Mouse (Mus musculus): ENCODE results near the gene Hoxd8. TPM values are rescaled to one million over a fixed set of nuclear protein-coding genes. Genes with fewer than 3 reads are reported as not detected.

Hoxd8 gene
- polyA plus RNA-seq, 1 experiment from 2014 or later: 3.3 TPM

- peak; percentile 56 for DNase-seq (ENCODE audit: low spot score)
- Histone ChIP-seq H3K4me3 (replicated peaks; ENCODE audit: low read length) (peak overlapping the region; percentile 34), H3K4me2 (replicated peaks) (peak overlapping the region; percentile 55), H3K27ac (peak overlapping the region; percentile 94), H3K9me3 (ENCODE audit: control insufficient read depth, low read length) (no peaks in the 10 kb centered on the region), H3K36me3 (replicated peaks; ENCODE audit: control insufficient read depth, insufficient read depth) (peaks cover 8% of the 10 kb centered on the region; the same call in 1 of the 2 replicates), H3K4me1 (replicated peaks; ENCODE audit: control insufficient read depth, insufficient read depth, low read length) (peaks cover 21% of the 10 kb centered on the region), H3K9ac (peak overlapping the region; percentile 75), H3K27me3 (ENCODE audit: control insufficient read depth, insufficient read depth, low read length) (peaks cover 94% of the 10 kb centered on the region)
- under 1% methylated on average over 47 of the region's 47 CpGs for WGBS
- peak; percentile 73 for ATAC-seq (ENCODE audit: low FRiP score)
These were observed 45.1 kb downstream of the Hoxd8 start for GRCm38 (mm10) chr2:74749337-74750121.

DNA sequence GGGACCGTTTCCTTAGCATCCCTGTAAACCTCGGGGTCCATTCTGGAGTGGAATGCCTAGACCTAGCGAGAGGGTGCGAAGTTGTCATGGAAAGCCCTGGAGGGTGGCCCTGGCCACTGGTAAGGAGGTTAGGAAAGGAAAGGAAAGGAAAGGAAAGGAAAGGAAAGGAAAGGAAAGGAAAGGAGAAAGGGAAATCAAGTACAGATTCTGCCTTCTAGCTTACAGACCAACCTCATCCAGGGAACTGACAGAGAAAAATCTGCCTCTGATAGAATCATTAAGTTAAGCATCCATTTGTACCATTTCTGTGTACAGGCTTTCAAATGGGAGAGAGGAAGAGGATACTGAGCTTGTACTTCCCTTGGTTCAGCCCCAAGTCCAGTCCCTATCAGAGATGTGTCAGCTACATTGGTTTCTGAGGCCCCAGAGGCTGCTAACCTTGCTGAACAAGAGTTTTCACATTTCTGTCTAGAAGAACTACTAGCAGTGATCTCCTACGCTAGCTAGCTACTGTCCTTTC lies 46.4 kb downstream of the Hoxd8 start:
- Histone ChIP-seq H3K4me3 (replicated peaks; ENCODE audit: low read length) (peak overlapping the region; percentile 34), H3K9ac (peak overlapping the region; percentile 75; the same call in 1 of the 2 replicates), H3K9me3 (ENCODE audit: control insufficient read depth, low read length) (no peaks in the 10 kb centered on the region), H3K4me2 (replicated peaks) (peak overlapping the region; percentile 55), H3K36me3 (replicated peaks; ENCODE audit: control insufficient read depth, insufficient read depth) (peaks cover 7% of the 10 kb centered on the region; the same call in 1 of the 2 replicates), H3K4me1 (replicated peaks; ENCODE audit: control insufficient read depth, insufficient read depth, low read length) (peaks cover 21% of the 10 kb centered on the region), H3K27me3 (ENCODE audit: control insufficient read depth, insufficient read depth, low read length) (peaks cover 94% of the 10 kb centered on the region), H3K27ac (peak overlapping the region; percentile 94)
- WGBS: 12% methylated on average over 5 of the region's 5 CpGs
- ATAC-seq (ENCODE audit: low FRiP score) (no peak), DNase-seq (ENCODE audit: low spot score) (no peak)

DNA sequence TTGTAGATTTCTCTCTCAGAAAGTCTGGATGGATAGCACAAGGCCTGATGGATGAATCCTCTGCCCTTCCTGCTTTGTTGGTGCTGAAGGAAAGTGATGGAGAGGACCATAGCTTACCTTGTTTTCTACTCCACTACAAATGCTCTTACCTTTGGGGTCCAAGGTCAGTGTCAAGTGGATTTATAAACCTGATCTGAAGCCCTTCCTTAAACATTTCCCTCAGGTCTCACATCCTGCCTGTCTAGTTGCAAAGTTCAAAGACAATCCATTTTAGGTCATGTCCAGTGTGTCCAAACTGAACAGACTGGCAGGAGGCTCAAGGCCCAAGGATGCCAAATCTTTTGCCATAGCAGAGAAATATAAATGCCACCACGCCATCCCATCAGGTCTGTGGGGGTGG lies 47.4 kb downstream of the Hoxd8 start:
- H3K27me3 ChIP-seq (ENCODE audit: control insufficient read depth, insufficient read depth, low read length): peaks cover 90% of the 10 kb centered on the region

DNA sequence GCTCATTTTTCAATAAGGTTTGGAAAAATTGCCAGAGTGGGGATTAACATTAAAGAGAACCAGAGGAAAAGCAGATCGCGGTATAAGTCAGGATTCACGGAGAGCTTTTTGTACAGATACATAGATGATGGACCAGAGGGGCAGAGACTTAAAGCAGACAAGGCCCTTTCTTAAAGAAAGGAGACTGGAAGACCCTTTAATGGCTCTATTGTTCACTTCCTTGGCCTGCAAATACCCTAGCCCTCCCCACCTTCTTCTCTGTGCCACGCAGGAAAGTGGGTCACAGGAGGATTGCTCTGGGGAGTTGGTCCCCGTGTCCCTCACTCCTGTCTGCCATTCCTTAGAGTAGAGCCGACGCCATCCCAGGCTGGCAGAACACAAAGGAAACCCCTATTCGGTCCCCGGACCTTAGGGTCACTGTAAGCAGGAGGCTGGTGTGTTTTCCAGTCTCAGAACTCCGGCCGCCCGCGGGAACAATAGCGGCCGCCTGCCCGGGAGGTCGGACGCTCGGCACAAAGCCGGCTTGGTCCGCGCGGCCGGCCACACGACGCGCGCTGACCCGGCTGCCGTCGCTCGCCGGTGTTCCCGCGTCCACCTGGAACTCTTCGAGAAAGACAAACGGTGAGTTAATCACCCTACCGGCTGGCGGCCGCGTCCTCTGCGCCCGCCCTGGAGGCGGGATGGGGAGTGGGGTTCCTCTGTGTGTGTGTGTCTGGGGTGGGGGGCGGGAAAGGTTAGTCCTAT lies 48.2 kb downstream of the Hoxd8 start:
- peak overlapping the region; percentile 31 for H3K4me3 ChIP-seq (replicated peaks; ENCODE audit: low read length)
- DNase-seq (ENCODE audit: low spot score) (no peak), ATAC-seq (ENCODE audit: low FRiP score) (no peak)
- peak overlapping the region; percentile 64 for H3K4me2 ChIP-seq (replicated peaks)
- peak overlapping the region; percentile 64 for H3K9ac ChIP-seq
- no peaks in the 10 kb centered on the region for H3K36me3 ChIP-seq (replicated peaks; ENCODE audit: control insufficient read depth, insufficient read depth)
- 2% methylated on average over 45 of the region's 45 CpGs for WGBS
- peak overlapping the region; percentile 79 for H3K27ac ChIP-seq
- H3K4me1 ChIP-seq (replicated peaks; ENCODE audit: control insufficient read depth, insufficient read depth, low read length): peaks cover 21% of the 10 kb centered on the region
- peaks cover 87% of the 10 kb centered on the region for H3K27me3 ChIP-seq (ENCODE audit: control insufficient read depth, insufficient read depth, low read length)
- H3K9me3 ChIP-seq (ENCODE audit: control insufficient read depth, low read length): no peaks in the 10 kb centered on the region

More for the DNA sequence above, 47.4 kb downstream of the Hoxd8 start:
- no peaks in the 10 kb centered on the region for H3K9me3 ChIP-seq (ENCODE audit: control insufficient read depth, low read length)
- H3K4me3 ChIP-seq (replicated peaks; ENCODE audit: low read length): no peak overlapping the region
- 82% methylated on average over 1 of the region's 1 CpGs for WGBS
- H3K4me1 ChIP-seq (replicated peaks; ENCODE audit: control insufficient read depth, insufficient read depth, low read length): peaks cover 21% of the 10 kb centered on the region
- peak overlapping the region; percentile 79 for H3K27ac ChIP-seq
- no peak for ATAC-seq (ENCODE audit: low FRiP score)
- peaks cover 1% of the 10 kb centered on the region; the same call in 1 of the 2 replicates for H3K36me3 ChIP-seq (replicated peaks; ENCODE audit: control insufficient read depth, insufficient read depth)
- no peak for DNase-seq (ENCODE audit: low spot score)
- H3K9ac ChIP-seq: 0 out of 2 replicates have a peak overlapping the region, but pooled peaks have one; percentile 64
- no peak overlapping the region for H3K4me2 ChIP-seq (replicated peaks)

DNA sequence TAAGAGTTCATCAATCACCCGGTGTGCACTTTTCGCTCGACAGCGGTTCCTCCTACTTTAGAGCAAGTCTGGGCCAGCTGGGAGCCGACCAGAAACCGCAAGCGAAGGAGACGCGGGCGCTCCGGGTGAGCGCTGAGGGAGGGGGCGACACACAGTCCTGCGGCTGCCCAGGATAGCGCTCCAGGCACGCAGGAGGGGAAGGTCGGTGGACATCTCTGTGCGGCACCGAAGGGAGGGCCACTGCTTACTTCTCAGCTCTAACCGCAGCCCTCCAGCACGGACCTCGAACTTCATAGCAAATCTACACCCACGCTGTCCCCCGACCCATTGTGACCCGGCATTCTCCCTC lies 48.7 kb downstream of the Hoxd8 start:
- peak overlapping the region; percentile 31 for H3K4me3 ChIP-seq (replicated peaks; ENCODE audit: low read length)
- peak overlapping the region; percentile 64 for H3K4me2 ChIP-seq (replicated peaks)
- H3K27me3 ChIP-seq (ENCODE audit: control insufficient read depth, insufficient read depth, low read length): peaks cover 89% of the 10 kb centered on the region
- no peaks in the 10 kb centered on the region for H3K36me3 ChIP-seq (replicated peaks; ENCODE audit: control insufficient read depth, insufficient read depth)
- peak overlapping the region; percentile 64 for H3K9ac ChIP-seq
- 1% methylated on average over 25 of the region's 25 CpGs for WGBS
- H3K4me1 ChIP-seq (replicated peaks; ENCODE audit: control insufficient read depth, insufficient read depth, low read length): peaks cover 21% of the 10 kb centered on the region
- peak overlapping the region; percentile 79 for H3K27ac ChIP-seq
- ATAC-seq (ENCODE audit: low FRiP score): peak; percentile 40; the same call in 1 of the 2 replicates
- no peak for DNase-seq (ENCODE audit: low spot score)
- H3K9me3 ChIP-seq (ENCODE audit: control insufficient read depth, low read length): no peaks in the 10 kb centered on the region

DNA sequence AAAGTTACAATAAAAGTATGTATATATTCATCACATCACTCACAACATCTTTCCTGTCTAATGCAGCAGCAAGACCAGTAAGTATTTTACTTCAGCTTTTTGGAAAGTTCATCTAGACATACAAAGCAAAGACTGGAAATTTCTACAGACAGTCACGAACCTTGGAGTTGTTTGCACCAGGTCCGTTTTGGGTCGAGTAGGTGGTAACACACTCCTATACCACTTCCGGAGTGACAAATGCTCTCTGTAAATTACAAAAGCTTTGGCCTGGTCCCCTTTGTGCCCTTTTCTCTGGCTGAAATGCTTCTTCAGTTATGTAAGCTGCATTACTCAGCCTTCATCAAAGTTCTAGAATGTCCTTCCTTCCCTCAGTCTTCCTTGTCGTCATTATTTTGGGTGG lies 49.3 kb downstream of the Hoxd8 start:
- peak overlapping the region; percentile 64; the same call in 1 of the 2 replicates for H3K4me2 ChIP-seq (replicated peaks)
- 18% methylated on average over 5 of the region's 5 CpGs for WGBS
- peaks cover 91% of the 10 kb centered on the region for H3K27me3 ChIP-seq (ENCODE audit: control insufficient read depth, insufficient read depth, low read length)
- H3K9ac ChIP-seq: no peak overlapping the region
- no peak overlapping the region for H3K4me3 ChIP-seq (replicated peaks; ENCODE audit: low read length)
- H3K9me3 ChIP-seq (ENCODE audit: control insufficient read depth, low read length): no peaks in the 10 kb centered on the region
- no peaks in the 10 kb centered on the region for H3K36me3 ChIP-seq (replicated peaks; ENCODE audit: control insufficient read depth, insufficient read depth)
- ATAC-seq (ENCODE audit: low FRiP score) (no peak), DNase-seq (ENCODE audit: low spot score) (no peak)
- no peak overlapping the region for H3K27ac ChIP-seq
- peaks cover 21% of the 10 kb centered on the region for H3K4me1 ChIP-seq (replicated peaks; ENCODE audit: control insufficient read depth, insufficient read depth, low read length)

MicroRNAs encoded within 50 kb of the gene (microRNA counts, 519-probe panel; counts per million panel counts)
- 6,384 counts per million, percentile 86 among the panel's probes with 10 or more counts for microRNA mmu-miR-10b

Small RNAs within 50 kb of the gene (microRNA-seq; reads per million reads assigned to microRNA genes)
- gene Gm44463: not detected
- 60,088 reads per million, percentile 100 among the genes with 10 or more reads in this experiment for gene Mir10b

Other genes with a start within 250 kb of the Hoxd8 start
- gene Lnpk, start 125.2 kb upstream of the Hoxd8 start, polyA plus RNA-seq (2014; fragmentation: Nextera tagmentation; extraction: Ambion mirVana): 50.6 and 51.7 TPM in 2 replicates
- gene Evx2, start 45.1 kb upstream of the Hoxd8 start, polyA plus RNA-seq (2014; fragmentation: Nextera tagmentation; extraction: Ambion mirVana): 1.3 and 1.4 TPM in 2 replicates
- gene Hoxd13, start 36.3 kb upstream of the Hoxd8 start, polyA plus RNA-seq (2014; fragmentation: Nextera tagmentation; extraction: Ambion mirVana): 0.08 TPM in 1 of 2 replicates, not detected in the other
- not detected in 2 replicates for gene Hoxd12, start 29.6 kb upstream of the Hoxd8 start, polyA plus RNA-seq (2014; fragmentation: Nextera tagmentation; extraction: Ambion mirVana)
- not detected in 2 replicates for gene Hoxd11, start 25.1 kb upstream of the Hoxd8 start, polyA plus RNA-seq (2014; fragmentation: Nextera tagmentation; extraction: Ambion mirVana)
- gene Hoxd10, start 12.7 kb upstream of the Hoxd8 start, polyA plus RNA-seq (2014; fragmentation: Nextera tagmentation; extraction: Ambion mirVana): not detected in 2 replicates
- 0.09 TPM in 1 of 2 replicates, not detected in the other for gene Hoxd9, start 6.9 kb upstream of the Hoxd8 start, polyA plus RNA-seq (2014; fragmentation: Nextera tagmentation; extraction: Ambion mirVana)
- 44.9 and 55.1 TPM in 2 replicates for gene Hoxd3, start 7.3 kb downstream of the Hoxd8 start, polyA plus RNA-seq (2014; fragmentation: Nextera tagmentation; extraction: Ambion mirVana)
- 3.1 and 4.3 TPM in 2 replicates for gene Hoxd4, start 7.3 kb downstream of the Hoxd8 start, polyA plus RNA-seq (2014; fragmentation: Nextera tagmentation; extraction: Ambion mirVana)
- gene Gm28230, start 22.1 kb downstream of the Hoxd8 start, polyA plus RNA-seq (2014; fragmentation: Nextera tagmentation; extraction: Ambion mirVana): 0.82 and 1.3 TPM in 2 replicates
- 0.64 and 0.76 TPM in 2 replicates for gene Hoxd1, start 58.4 kb downstream of the Hoxd8 start, polyA plus RNA-seq (2014; fragmentation: Nextera tagmentation; extraction: Ambion mirVana)
- 181 and 188 TPM in 2 replicates for gene Mtx2, start 121.2 kb downstream of the Hoxd8 start, polyA plus RNA-seq (2014; fragmentation: Nextera tagmentation; extraction: Ambion mirVana)

All from hindbrain, embryonic 14.5 days (tissue).